Mouse (Mus musculus): ENCODE measurements around the gene Fgf7.
A peak's percentile ranks its signal among the peaks of the same experiment; 100 is the strongest.

Gene Fgf7

GRCm38 (mm10) chr2:126034379-126035005 is at the start of gene Fgf7:
Gene Fgf7 (plus strand): TSS chr2:126034658.
- peak; percentile 59; the same call in 1 of the 2 replicates for ATAC-seq (ENCODE audit: low TSS enrichment)

GRCm38 (mm10) chr2:126002291-126002690 is 32.2 kb upstream of the Fgf7 start:
- no peak for ATAC-seq (ENCODE audit: low TSS enrichment)

GRCm38 (mm10) chr2:126006088-126006487 is 28.4 kb upstream of the Fgf7 start:
- peak; percentile 94 for ATAC-seq (ENCODE audit: low TSS enrichment)

- ATAC-seq (ENCODE audit: low TSS enrichment) = no peak
Observed at GRCm38 (mm10) chr2:126006742-126007141, 27.7 kb upstream of the Fgf7 start.

GRCm38 (mm10) chr2:126014989-126015710 is 19.3 kb upstream of the Fgf7 start:
- no peak for ATAC-seq (ENCODE audit: low TSS enrichment)

GRCm38 (mm10) chr2:126015763-126016473 is 18.5 kb upstream of the Fgf7 start:
- ATAC-seq (ENCODE audit: low TSS enrichment) = no peak

- no peak for ATAC-seq (ENCODE audit: low TSS enrichment)
Observed at GRCm38 (mm10) chr2:126031186-126031900, 3.1 kb upstream of the Fgf7 start.

- ATAC-seq (ENCODE audit: low TSS enrichment) = peak; percentile 59
Observed at GRCm38 (mm10) chr2:126033114-126033972, 1.1 kb upstream of the Fgf7 start.

GRCm38 (mm10) chr2:126035013-126035770 is 734 bp downstream of the Fgf7 start:
- ATAC-seq (ENCODE audit: low TSS enrichment) = no peak

- ATAC-seq (ENCODE audit: low TSS enrichment) = no peak
Observed at GRCm38 (mm10) chr2:126036121-126036520, 1.7 kb downstream of the Fgf7 start.

GRCm38 (mm10) chr2:126038221-126039000 is 4.0 kb downstream of the Fgf7 start:
- no peak for ATAC-seq (ENCODE audit: low TSS enrichment)

- ATAC-seq (ENCODE audit: low TSS enrichment) = peak; percentile 83
Observed at GRCm38 (mm10) chr2:126039414-126039891, 5.0 kb downstream of the Fgf7 start.

GRCm38 (mm10) chr2:126040651-126041050 is 6.2 kb downstream of the Fgf7 start:
- ATAC-seq (ENCODE audit: low TSS enrichment) = no peak

- no peak for ATAC-seq (ENCODE audit: low TSS enrichment)
Observed at GRCm38 (mm10) chr2:126041237-126041636, 6.8 kb downstream of the Fgf7 start.

- no peak for ATAC-seq (ENCODE audit: low TSS enrichment)
Observed at GRCm38 (mm10) chr2:126042674-126043073, 8.2 kb downstream of the Fgf7 start.

- ATAC-seq (ENCODE audit: low TSS enrichment) = no peak
Observed at GRCm38 (mm10) chr2:126045621-126046020, 11.2 kb downstream of the Fgf7 start.

- ATAC-seq (ENCODE audit: low TSS enrichment) = no peak
Observed at GRCm38 (mm10) chr2:126052749-126053557, 18.5 kb downstream of the Fgf7 start.

GRCm38 (mm10) chr2:126053657-126054056 is 19.2 kb downstream of the Fgf7 start:
- no peak for ATAC-seq (ENCODE audit: low TSS enrichment)

GRCm38 (mm10) chr2:126060595-126060994 is 26.1 kb downstream of the Fgf7 start:
- ATAC-seq (ENCODE audit: low TSS enrichment) = no peak
